Mouse (Mus musculus) mouse embryonic stem cell (cell line): ENCODE results near the gene Sash3.

Source experiments
- in situ Hi-C, 2 experiments: fragments of 300-500 bp; cut with MboI; formaldehyde crosslinking; loops; 1 replicate in 1 of 2; 3 replicates in 1 of 2; pipeline ENCODE4 v1.14.3; 2019 to 2020; ENCODE audit warnings: low sequenced_read_pairs in 2 of 2, low pct_unique_long_range_greater_than_20kb in 1 of 2, mixed read lengths in 1 of 2; ENCODE audit not compliant: unreplicated experiment in 1 of 2

Gene Sash3

DNA sequence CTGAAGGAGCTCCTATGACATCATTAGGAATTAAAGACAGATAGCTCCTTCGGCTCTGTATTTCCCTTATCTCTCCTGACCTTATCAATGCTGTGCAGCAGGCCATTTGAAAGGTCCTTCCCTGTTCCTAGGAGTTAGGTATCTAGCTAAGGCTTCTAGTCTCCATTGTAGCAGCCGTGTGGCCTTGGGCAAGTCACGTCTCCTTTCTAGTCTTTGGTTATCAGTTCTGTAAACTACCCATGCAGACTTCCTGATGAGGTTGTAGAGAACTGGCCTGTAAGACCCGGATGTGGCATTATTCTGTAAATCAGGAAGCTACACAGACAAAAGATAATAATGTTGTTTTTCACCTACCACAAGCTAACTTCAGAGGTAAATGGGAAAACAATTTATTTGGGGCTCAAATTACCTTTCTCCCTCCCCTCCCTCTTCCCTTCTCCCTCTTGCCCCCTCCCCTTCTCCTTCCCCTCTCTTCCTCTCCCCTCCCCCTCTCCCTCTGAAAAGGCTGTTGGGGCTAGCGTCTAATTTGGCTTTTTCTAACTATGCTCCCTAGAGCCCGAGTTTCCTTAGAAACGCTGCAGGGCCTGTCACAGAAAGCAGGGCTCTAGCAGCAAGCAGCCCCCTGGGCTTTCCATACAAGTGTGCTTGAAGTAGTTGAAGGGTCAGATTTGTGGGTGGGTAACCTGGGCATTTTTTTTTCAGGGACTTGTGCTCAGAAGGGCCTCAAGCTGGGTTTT, 7.5 kb upstream of the Sash3 start:
- in situ Hi-C loops: no loop called here

GRCm38 (mm10) chrX:48139368-48140285, 6.6 kb upstream of the Sash3 start:
- in situ Hi-C loops: no loop called here

- in situ Hi-C loops: no loop called here
Measured at GRCm38 (mm10) chrX:48140286-48140877, 5.9 kb upstream of the Sash3 start.

DNA sequence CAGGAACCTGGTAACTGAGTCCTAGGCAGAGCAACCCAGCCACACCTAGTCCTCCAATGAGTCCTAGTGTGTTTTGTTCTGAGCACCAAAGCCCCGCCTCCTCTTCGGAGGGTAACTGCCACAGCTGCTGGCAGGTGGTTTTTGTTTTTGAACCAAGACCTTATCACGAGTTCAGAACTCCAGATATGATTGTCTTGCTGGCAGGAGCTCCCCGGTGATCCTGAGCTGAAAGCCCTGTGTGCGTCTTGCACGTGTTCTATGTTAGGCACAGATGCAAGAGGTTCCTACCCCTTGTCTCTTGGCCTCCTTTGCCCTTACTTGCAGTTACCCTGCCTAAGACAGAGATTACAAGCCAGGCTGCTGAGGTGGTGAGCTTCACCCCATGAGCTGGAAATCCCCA, 4.8 kb upstream of the Sash3 start:
- in situ Hi-C loops: no loop called here

GRCm38 (mm10) chrX:48143415-48144335, 2.6 kb upstream of the Sash3 start:
- in situ Hi-C loops: no loop called here

DNA sequence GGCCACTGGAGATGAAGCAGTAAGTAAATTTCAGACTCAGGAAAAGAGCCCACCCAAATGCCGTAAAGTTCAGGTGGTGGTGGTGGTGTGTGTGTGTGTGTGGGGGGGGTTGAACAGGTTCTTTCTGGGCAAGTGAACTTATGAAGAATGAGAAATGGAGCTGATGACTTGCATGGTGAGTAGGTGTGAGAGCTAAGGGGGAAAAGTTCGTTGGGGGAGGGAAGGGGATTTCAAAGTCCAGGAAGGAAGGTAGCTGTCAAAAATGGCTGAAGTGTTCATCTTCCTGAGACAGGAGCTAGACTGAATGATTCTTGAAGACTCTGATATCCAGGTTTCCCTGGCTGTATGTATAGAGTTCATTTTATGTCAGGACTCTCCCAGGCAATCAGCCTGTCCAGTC, 990 bp downstream of the Sash3 start:
- in situ Hi-C loops: no loop called here

GRCm38 (mm10) chrX:48147741-48148186, 1.5 kb downstream of the Sash3 start:
- in situ Hi-C loops: no loop called here

- in situ Hi-C loops: no loop called here
Measured at GRCm38 (mm10) chrX:48152106-48152505, 5.9 kb downstream of the Sash3 start.

DNA sequence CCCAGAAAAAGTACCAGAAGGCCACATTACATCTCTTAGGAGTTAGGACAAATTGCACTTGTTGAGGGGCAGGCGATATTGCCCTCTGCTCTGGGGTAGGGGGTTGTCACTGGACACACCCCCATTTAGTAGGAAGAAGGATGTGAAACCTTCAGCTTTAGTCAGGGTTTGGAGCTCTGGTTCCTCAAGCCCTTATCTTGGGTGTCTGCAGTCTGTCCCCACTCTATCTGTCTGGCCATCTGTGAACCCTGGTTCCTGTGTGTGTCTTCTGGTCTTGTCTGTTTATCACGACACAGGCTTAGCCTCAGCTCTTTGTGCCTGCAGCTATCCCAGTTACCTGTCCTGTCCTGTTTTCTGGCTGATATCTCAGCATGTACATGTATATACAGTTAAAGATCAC, 7.2 kb downstream of the Sash3 start:
- in situ Hi-C loops: no loop called here

DNA sequence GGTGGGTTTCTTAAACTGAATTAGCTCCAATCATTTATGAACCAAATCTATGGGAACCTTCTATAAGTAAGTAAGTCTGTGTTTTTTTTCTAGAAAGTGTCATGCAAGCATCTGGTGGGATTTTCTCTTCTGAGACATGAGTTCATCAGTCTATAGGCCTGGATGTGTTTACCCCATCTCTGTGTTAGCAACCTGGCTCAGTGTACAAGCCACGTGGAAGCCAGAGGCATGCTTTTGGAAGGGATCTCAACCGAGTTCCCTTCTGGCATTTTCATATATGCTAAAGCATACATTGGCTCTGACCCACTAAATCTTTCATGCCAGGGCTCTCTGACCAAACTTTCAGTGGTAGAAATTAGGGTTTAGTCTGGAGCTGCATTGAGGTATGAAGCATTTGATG, 7.7 kb downstream of the Sash3 start:
- in situ Hi-C loops: no loop called here

DNA sequence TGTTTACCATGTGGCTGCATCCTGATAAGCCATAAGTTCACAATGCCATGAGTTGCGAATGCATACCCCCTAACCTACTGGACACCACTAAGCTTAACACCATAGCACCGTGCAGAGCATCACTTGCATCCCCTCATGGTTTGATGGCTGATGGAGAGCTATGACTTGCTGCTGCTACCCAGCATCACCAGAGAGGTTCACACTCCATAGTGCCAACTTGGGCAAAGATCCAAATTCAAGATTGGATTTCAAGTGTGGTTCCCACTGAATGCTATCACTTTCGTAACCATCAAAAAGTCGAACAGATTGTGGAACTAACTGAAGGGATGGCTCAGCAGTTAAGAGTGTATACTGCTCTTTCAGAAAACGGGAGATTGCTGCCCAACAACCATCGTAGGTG, 9.3 kb downstream of the Sash3 start:
- in situ Hi-C loops: no loop called here

DNA sequence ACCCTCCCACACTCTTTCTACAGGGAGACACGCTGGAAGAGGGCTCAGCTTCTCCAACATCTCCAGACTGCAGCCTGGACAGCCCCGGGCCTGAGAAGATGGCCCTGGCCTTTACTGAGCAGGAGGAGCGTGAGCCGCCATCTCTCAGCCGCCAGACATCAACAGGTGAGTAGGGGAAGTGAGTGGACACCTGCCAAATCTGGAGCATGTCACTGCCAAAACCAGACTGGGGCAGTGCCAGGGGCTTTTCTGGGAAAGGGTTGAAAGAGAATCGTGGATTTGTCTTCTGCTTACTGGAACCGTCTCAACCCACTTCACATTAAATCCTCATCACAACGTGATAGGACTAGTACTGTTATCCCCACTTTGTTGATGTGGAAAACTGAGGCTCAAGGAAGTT, 11.2 kb downstream of the Sash3 start:
- in situ Hi-C loops: no loop called here

DNA sequence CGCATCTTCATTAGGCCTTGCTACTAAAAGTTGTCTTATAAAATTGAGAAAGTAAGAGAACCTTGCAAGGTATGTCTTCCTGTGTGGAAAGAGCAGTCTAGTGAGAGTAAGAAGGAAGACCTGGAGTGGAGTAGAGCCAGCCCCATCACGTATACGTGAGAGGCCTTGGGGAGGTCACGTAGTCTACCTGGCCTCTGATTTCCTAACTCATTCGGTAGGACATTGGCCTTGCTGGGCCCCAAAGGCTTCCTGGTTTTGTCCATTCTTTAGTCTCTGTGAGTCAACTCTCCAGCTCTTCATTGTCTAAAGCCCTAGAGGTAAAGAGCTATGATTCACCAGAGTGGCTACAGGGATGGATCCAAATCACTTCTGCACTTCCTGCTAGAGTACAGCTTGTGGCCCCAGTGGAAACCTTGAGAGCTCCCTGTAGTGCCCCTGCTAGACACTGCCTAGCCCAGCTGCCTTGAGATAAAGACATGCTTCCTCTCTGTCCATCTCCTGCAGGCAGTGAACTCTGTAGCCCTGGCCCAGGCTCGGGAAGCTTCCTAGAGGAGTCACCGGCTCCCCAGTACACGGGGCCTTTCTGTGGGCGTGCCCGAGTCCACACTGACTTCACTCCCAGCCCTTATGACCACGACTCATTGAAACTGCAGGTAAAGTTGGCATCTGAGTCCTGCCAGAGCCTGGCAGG, 12.1 kb downstream of the Sash3 start:
- in situ Hi-C loops: no loop called here

DNA sequence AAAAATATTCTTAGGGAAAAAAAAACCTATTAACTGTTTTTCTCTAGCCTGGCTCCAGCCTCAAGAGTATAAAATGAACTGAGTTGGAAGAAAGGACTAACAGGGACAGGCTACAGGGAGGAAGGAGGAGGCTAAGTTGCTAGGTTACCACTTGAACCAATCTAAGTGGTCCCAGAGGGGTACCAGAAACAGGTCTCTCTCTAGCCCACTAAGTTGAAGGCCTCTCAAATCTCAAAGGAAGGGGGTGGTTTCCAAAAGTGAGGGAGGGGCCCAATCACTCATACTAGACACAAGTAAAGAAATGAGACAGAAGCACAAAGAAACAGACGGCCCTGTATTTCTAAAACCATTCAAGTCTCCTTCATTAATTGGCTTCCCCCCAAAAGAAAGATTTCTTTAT, 23.7 kb downstream of the Sash3 start:
- in situ Hi-C loops: no loop called here

DNA sequence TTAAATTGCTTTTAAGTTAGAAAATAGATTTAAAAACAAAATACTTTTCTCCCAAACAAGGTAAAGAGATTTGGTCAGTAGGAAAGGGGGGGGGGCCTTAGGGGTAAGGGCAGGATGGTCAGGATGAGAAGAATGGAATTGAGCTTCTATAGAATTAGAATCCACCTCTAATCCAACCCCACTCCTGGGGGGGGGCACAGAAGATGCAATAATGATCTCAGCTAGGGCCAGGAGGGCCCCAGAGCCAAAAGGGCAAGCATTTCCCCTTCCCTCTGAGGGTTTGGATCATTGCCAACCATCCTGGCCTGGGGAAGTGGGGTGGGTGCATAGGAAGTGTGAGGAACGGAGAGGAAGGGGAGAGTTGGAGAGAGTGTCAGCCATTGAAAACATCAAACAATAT, 24.1 kb downstream of the Sash3 start:
- in situ Hi-C loops: no loop called here

GRCm38 (mm10) chrX:48181844-48182243, 35.6 kb downstream of the Sash3 start:
- in situ Hi-C loops: no loop called here

DNA sequence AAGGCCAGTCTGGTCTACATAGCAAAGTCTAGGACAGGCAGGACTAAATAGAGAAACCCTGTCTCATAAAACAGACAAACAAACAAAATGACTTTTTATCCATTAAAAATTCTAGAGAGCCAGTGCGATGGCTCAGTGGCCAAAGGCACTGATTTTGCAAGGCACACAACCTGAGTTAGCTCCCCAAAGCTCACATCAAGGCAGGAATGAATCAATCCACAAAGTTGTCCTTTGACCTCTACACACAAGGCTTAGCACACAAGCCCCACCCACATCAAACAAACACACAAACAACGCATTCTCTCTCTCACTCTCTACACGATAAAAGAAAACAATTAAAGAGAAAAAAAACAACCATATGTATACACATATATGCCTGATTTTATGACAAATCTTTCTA, 38.5 kb downstream of the Sash3 start:
- in situ Hi-C loops: no loop called here

GRCm38 (mm10) chrX:48191261-48191660, 45.0 kb downstream of the Sash3 start:
- in situ Hi-C loops: no loop called here
